Mouse (Mus musculus): Measurements from ENCODE around the gene Zmiz1. TPM values are rescaled to one million over a fixed set of nuclear protein-coding genes. Genes with fewer than 3 reads are reported as not detected.

The Zmiz1 gene
- polyA plus RNA-seq, 1 experiment from 2014 or later, result 77.3 TPM

GRCm38 (mm10) chr14:25479841-25480252, 20.9 kb downstream of the Zmiz1 start:
- ATAC-seq (replicated peaks), result no peak
- no peaks in the 10 kb centered on the region for H3K9me3 ChIP-seq
- 79% methylated on average over 3 of the region's 3 CpGs for WGBS
- H3K36me3 ChIP-seq (replicated peaks), result no peaks in the 10 kb centered on the region
- H3K9ac ChIP-seq, result no peak overlapping the region
- H3K4me3 ChIP-seq, result no peak overlapping the region
- H3K4me2 ChIP-seq, result no peak overlapping the region
- H3K4me1 ChIP-seq, result peaks cover 99% of the 10 kb centered on the region
- no peaks in the 10 kb centered on the region for H3K27me3 ChIP-seq (replicated peaks)
- H3K27ac ChIP-seq, result peak overlapping the region; percentile 69; the same call in 1 of the 2 replicates

GRCm38 (mm10) chr14:25480443-25480842, 21.5 kb downstream of the Zmiz1 start:
- Histone ChIP-seq H3K9me3 (no peaks in the 10 kb centered on the region), H3K36me3 (replicated peaks) (no peaks in the 10 kb centered on the region), H3K27me3 (replicated peaks) (no peaks in the 10 kb centered on the region), H3K27ac (peak overlapping the region; percentile 39; the same call in 1 of the 2 replicates), H3K4me2 (no peak overlapping the region), H3K9ac (no peak overlapping the region), H3K4me3 (no peak overlapping the region), H3K4me1 (peaks cover 99% of the 10 kb centered on the region)
- no peak for ATAC-seq (replicated peaks)
- WGBS, result 73% methylated on average over 4 of the region's 4 CpGs

- Histone ChIP-seq H3K27me3 (replicated peaks) (no peaks in the 10 kb centered on the region), H3K9me3 (no peaks in the 10 kb centered on the region), H3K27ac (peak overlapping the region; percentile 39), H3K4me3 (no peak overlapping the region), H3K4me2 (no peak overlapping the region), H3K4me1 (peaks cover 97% of the 10 kb centered on the region), H3K9ac (no peak overlapping the region), H3K36me3 (replicated peaks) (no peaks in the 10 kb centered on the region)
- 52% methylated on average over 20 of the region's 20 CpGs for WGBS
- ATAC-seq (replicated peaks), result no peak
Measured at GRCm38 (mm10) chr14:25480916-25481666, 22.1 kb downstream of the Zmiz1 start.

- H3K36me3 ChIP-seq (replicated peaks), result no peaks in the 10 kb centered on the region
- ATAC-seq (replicated peaks), result no peak
Measured at GRCm38 (mm10) chr14:25481667-25482331, 22.8 kb downstream of the Zmiz1 start.

GRCm38 (mm10) chr14:25482404-25482803, 23.4 kb downstream of the Zmiz1 start:
- Histone ChIP-seq H3K36me3 (replicated peaks) (no peaks in the 10 kb centered on the region), H3K27me3 (replicated peaks) (no peaks in the 10 kb centered on the region), H3K4me2 (no peak overlapping the region), H3K4me1 (peaks cover 97% of the 10 kb centered on the region), H3K4me3 (no peak overlapping the region), H3K27ac (no peak overlapping the region), H3K9me3 (no peaks in the 10 kb centered on the region), H3K9ac (no peak overlapping the region)
- WGBS, result 43% methylated on average over 5 of the region's 5 CpGs
- no peak for ATAC-seq (replicated peaks)

More at GRCm38 (mm10) chr14:25481667-25482331, 22.8 kb downstream of the Zmiz1 start:
- WGBS, result 78% methylated on average over 11 of the region's 11 CpGs
- H3K4me2 ChIP-seq, result no peak overlapping the region
- peaks cover 97% of the 10 kb centered on the region for H3K4me1 ChIP-seq
- H3K27me3 ChIP-seq (replicated peaks), result no peaks in the 10 kb centered on the region
- H3K4me3 ChIP-seq, result no peak overlapping the region
- H3K9me3 ChIP-seq, result no peaks in the 10 kb centered on the region
- no peak overlapping the region for H3K9ac ChIP-seq
- H3K27ac ChIP-seq, result peak overlapping the region; percentile 39; the same call in 1 of the 2 replicates

- Histone ChIP-seq H3K4me3 (no peak overlapping the region), H3K27ac (no peak overlapping the region), H3K27me3 (replicated peaks) (no peaks in the 10 kb centered on the region), H3K4me1 (peaks cover 97% of the 10 kb centered on the region), H3K9ac (no peak overlapping the region), H3K36me3 (replicated peaks) (no peaks in the 10 kb centered on the region), H3K9me3 (no peaks in the 10 kb centered on the region), H3K4me2 (no peak overlapping the region)
- ATAC-seq (replicated peaks), result no peak
- 85% methylated on average over 2 of the region's 2 CpGs for WGBS
Measured at GRCm38 (mm10) chr14:25483285-25483684, 24.3 kb downstream of the Zmiz1 start.

GRCm38 (mm10) chr14:25484049-25484448, 25.1 kb downstream of the Zmiz1 start:
- H3K4me3 ChIP-seq, result no peak overlapping the region
- 37% methylated on average over 5 of the region's 5 CpGs for WGBS
- no peaks in the 10 kb centered on the region for H3K9me3 ChIP-seq
- H3K9ac ChIP-seq, result no peak overlapping the region
- no peaks in the 10 kb centered on the region for H3K27me3 ChIP-seq (replicated peaks)
- H3K4me2 ChIP-seq, result no peak overlapping the region
- no peaks in the 10 kb centered on the region for H3K36me3 ChIP-seq (replicated peaks)
- H3K4me1 ChIP-seq, result peaks cover 93% of the 10 kb centered on the region
- no peak overlapping the region for H3K27ac ChIP-seq
- no peak for ATAC-seq (replicated peaks)

GRCm38 (mm10) chr14:25486220-25486619, 27.2 kb downstream of the Zmiz1 start:
- H3K9ac ChIP-seq, result no peak overlapping the region
- no peak overlapping the region for H3K4me2 ChIP-seq
- H3K9me3 ChIP-seq, result no peaks in the 10 kb centered on the region
- no peak for ATAC-seq (replicated peaks)
- WGBS, result 81% methylated on average over 2 of the region's 2 CpGs
- peaks cover 87% of the 10 kb centered on the region for H3K4me1 ChIP-seq
- H3K27ac ChIP-seq, result no peak overlapping the region
- no peak overlapping the region for H3K4me3 ChIP-seq
- H3K36me3 ChIP-seq (replicated peaks), result no peaks in the 10 kb centered on the region
- no peaks in the 10 kb centered on the region for H3K27me3 ChIP-seq (replicated peaks)

- Histone ChIP-seq H3K4me2 (no peak overlapping the region), H3K27me3 (replicated peaks) (no peaks in the 10 kb centered on the region), H3K4me3 (no peak overlapping the region), H3K4me1 (peaks cover 87% of the 10 kb centered on the region), H3K9me3 (no peaks in the 10 kb centered on the region), H3K27ac (no peak overlapping the region; the same call in 1 of the 2 replicates), H3K36me3 (replicated peaks) (no peaks in the 10 kb centered on the region), H3K9ac (no peak overlapping the region)
- ATAC-seq (replicated peaks), result no peak
- 72% methylated on average over 9 of the region's 9 CpGs for WGBS
Measured at GRCm38 (mm10) chr14:25486742-25487469, 27.9 kb downstream of the Zmiz1 start.

GRCm38 (mm10) chr14:25487470-25487955, 28.5 kb downstream of the Zmiz1 start:
- ATAC-seq (replicated peaks), result no peak
- H3K27ac ChIP-seq, result no peak overlapping the region
- no peak overlapping the region for H3K4me3 ChIP-seq
- WGBS, result 71% methylated on average over 7 of the region's 7 CpGs
- no peak overlapping the region for H3K9ac ChIP-seq
- peaks cover 87% of the 10 kb centered on the region for H3K4me1 ChIP-seq
- H3K9me3 ChIP-seq, result no peaks in the 10 kb centered on the region
- no peaks in the 10 kb centered on the region for H3K36me3 ChIP-seq (replicated peaks)
- H3K27me3 ChIP-seq (replicated peaks), result no peaks in the 10 kb centered on the region
- no peak overlapping the region for H3K4me2 ChIP-seq

- H3K9me3 ChIP-seq, result no peaks in the 10 kb centered on the region
- peak overlapping the region; percentile 42; the same call in 1 of the 2 replicates for H3K27ac ChIP-seq
- no peak overlapping the region for H3K9ac ChIP-seq
- WGBS, result 81% methylated on average over 6 of the region's 6 CpGs
- H3K36me3 ChIP-seq (replicated peaks), result no peaks in the 10 kb centered on the region
- peaks cover 87% of the 10 kb centered on the region for H3K4me1 ChIP-seq
- H3K4me3 ChIP-seq, result no peak overlapping the region
- ATAC-seq (replicated peaks), result no peak
- no peak overlapping the region for H3K4me2 ChIP-seq
- H3K27me3 ChIP-seq (replicated peaks), result no peaks in the 10 kb centered on the region
Measured at GRCm38 (mm10) chr14:25488097-25488613, 29.2 kb downstream of the Zmiz1 start.
